Mouse (Mus musculus) olfactory bulb, adult 2 months (tissue): ENCODE data around the gene Zic2.

Experiments used
- CTCF ChIP-seq: fragments of 200-500 bp; IDR thresholded peaks from 2 replicates; pipeline ENCODE4 v1.5.1; 2012; ENCODE audit warnings: low read depth, mild to moderate bottlenecking, low read length, moderate library complexity; ENCODE audit not compliant: insufficient read depth
- POLR2A ChIP-seq: fragments of 200-500 bp; IDR thresholded peaks from 2 replicates; pipeline ENCODE4 v1.6.1; 2012; ENCODE audit warnings: mild to moderate bottlenecking, low read depth, low read length, moderate library complexity; ENCODE audit not compliant: insufficient read depth

DNA sequence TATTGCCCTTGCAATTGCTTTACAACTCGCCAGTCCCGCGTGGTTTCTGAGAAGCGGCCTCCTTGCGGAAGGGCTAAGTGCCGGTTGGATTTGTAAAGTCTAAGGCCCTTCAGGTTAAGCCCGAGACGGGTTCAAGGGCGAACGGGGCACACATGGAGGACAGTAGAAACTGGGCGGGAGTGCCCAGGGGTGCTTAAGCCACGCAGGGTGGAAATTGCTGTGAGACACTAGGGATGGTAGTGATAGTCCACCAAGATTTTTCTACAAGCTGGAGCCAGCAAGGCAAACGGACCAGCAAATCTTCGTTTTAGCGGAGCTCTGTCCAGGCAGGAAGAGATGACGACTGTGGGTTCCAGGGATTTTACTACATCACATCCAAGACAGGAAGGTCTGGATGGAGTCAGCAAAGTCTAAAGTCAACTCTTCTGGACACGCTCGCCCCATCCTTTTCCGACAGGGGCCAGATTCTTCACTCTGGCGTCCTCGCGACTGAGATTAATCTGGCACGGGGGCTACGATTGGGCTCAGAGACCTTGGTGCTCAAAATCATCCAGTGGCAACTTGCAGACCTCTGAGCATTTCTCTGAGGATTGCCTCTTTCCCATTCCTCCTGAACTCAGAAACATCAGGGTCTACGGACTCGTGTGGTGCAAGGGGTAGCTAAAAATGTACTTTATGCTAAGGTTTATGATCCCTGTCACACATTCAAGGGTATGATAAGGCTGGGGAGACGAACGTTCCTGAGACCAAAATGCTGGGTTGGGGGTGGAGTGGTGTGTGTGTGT lies 6.1 kb upstream of the Zic2 start:
- TF ChIP-seq POLR2A (no peak), CTCF (no peak)
